Mouse (Mus musculus) CD4-positive, CD25-positive, alpha-beta regulatory T cell, adult 2 months (primary cell): Measurements from ENCODE around the gene Ankfy1.

Source experiments
- DNase-seq: peaks from one replicate; pipeline ENCODE4 v3.0.0-alpha.2; 2012; ENCODE audit warnings: low read depth, low spot score

Gene Ankfy1

GRCm38 (mm10) chr11:72795149-72795454 is 105.3 kb downstream of the Ankfy1 start:
- DNase-seq: no peak

DNA sequence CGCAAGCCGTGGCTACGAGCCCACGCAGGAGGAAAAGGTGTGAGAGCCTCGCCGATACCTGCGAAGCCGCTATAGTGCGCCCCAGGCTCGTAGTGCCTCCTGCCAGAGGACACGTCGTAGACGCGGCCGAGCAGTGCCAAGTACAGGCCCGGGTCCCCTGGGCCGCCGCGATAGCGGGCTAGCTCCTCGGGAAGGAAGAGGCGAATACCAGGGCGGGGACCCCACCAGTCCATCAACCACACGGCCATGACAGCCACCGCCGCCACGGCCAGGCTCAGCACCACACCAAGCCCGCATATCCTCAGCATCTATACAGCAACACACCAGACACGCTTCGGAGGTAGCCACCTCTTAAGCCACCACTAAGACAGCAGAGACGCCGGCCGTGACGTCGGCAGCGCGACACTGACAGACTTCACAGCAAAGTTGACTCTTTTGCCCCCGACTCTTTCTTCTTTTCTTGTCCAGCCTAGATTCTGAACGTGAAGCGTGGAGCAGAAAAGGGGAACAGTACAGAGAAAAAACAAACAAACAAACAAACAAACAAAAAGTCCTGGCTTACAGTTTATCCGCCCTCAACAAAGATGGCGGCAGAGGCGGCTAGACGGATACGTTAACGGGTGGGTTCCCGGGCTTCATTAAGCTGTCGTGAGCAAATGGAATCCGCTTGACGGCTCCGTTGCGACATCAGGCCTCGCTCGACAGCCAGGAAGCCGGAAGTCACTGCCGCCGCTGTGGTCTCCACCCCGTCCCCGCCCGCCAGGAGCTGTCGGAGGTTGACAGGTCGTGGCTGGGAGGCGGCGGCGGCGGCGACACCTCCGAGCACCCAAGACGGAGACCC is 105.9 kb downstream of the Ankfy1 start, which contains the start of the genes Cyb5d2 and Zzef1:
Gene Cyb5d2 (minus strand): TSS at position 688 of the 841 bp plus-strand sequence.
Gene Zzef1 (plus strand): TSS at position 772 of the 841 bp plus-strand sequence.
- peak; percentile 98 for DNase-seq

DNA sequence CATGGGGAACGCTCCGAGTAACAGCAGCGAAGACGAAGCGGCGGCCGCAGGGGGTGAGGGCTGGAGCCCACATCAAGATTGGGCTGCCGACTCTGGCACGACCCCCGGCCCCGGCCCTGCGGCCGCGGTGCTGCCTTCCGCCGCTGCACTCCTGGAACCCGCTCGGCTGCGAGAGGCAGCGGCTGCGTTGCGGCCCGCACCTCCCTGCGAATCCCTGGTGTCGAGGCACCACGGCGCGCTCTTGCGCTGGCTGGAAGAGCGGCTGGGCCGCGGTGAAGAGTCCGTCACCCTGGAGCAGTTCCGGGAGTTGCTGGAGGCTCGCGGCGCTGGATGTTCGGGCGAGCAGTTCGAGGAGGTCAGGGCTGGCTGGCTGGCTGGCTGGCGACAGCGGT is 106.5 kb downstream of the Ankfy1 start:
- DNase-seq: no peak

- no peak for DNase-seq
These were observed 107.0 kb downstream of the Ankfy1 start for GRCm38 (mm10) chr11:72796773-72797338.

DNA sequence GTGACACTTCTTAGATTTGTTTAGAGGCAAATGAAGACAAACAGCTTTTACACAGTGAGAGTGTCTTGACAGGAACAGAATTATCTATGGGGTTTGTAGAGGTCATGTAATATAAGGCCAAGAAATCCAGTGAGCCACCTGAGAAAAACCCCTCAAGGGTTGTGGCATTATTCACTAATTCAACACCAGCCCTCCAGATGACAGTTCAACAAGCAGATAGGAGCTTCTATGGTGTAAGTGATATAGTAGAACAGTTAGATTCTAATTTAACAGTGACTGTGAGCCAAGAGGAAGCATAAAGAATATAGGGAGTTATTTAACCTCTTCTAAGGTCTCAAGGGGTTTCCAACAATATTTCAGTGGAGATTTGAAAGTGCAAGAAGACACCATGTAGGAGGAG is 108.3 kb downstream of the Ankfy1 start:
- no peak for DNase-seq

GRCm38 (mm10) chr11:72801182-72801581 is 111.4 kb downstream of the Ankfy1 start:
- DNase-seq: no peak

- DNase-seq: no peak
These were observed 113.2 kb downstream of the Ankfy1 start for GRCm38 (mm10) chr11:72803038-72803437.

- DNase-seq: no peak
These were observed 114.8 kb downstream of the Ankfy1 start for GRCm38 (mm10) chr11:72804586-72804985.

DNA sequence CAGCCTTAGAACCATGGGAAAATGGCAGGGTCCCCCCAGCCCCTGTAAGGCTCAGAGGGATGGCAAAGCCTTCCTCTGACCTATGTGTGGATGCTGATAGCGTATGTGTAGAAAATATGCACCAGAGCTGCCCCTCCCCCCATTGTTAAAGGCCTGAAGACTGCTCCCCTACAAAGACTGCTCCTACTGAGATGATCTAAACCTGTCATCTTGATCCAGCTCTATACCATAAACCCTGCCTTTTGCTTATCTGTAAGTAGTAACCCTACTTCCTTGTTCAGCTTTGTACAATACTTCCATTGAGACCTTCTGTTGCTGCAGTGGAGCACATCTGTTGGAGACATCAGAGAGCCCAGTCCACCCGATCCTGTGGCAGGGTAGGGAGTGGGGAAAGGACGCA is 115.4 kb downstream of the Ankfy1 start:
- no peak for DNase-seq

DNA sequence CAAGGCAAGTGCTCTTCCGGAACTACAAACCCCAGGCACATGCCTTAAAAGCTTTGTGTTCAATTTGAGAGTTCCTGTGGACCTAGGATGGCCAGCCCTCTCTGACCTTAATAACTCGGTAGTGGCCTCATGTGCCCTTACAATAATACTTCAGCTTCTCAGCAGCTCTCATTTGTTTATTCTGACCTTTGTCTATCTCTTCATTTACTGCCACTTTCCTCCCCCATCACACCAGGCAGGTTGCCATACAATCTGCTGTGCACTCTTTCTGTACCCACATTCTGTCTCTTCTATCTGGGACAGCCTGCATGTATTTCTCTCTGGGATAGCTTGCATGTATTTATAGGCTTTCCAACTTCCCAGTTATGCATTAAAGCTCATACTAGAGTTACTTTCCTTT is 116.8 kb downstream of the Ankfy1 start:
- DNase-seq: no peak

DNA sequence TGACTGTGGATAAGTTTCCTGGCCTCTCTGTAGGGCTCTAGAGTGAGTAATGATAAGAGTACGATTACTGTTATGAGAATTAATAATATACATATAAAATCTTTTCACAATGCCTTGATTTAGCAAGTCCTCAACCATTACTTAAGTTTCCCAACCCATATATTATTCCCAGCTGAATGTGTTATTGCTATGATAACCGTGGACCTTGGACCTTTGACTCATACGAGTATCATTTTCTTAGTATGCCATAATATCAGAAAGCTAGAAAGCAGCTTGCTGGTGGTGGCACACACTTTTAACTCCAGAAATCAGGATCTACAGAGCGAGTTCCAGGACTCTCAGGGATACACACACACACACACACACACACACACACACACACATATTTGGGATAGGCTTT is 118.2 kb downstream of the Ankfy1 start:
- no peak for DNase-seq

DNA sequence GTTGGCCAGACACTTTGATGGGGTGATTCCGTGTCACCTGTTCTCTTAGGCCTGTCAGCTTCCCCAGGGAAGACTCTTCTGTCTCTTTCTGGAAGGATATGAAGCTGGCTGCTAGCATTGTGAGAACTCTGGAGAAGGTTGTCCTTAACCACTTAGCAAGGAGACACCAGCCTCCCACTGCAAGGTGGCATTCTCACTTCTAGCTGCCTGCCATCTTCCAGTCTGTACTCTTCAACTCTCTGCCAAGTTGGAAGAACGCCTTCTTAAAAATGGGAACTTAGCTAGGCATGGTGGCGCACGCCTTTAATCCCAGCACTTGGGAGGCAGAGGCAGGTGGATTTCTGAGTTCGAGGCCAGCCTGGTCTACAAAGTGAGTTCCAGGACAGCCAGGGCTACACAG is 123.9 kb downstream of the Ankfy1 start:
- no peak for DNase-seq

GRCm38 (mm10) chr11:72814188-72814587 is 124.4 kb downstream of the Ankfy1 start:
- DNase-seq: peak; percentile 47

DNA sequence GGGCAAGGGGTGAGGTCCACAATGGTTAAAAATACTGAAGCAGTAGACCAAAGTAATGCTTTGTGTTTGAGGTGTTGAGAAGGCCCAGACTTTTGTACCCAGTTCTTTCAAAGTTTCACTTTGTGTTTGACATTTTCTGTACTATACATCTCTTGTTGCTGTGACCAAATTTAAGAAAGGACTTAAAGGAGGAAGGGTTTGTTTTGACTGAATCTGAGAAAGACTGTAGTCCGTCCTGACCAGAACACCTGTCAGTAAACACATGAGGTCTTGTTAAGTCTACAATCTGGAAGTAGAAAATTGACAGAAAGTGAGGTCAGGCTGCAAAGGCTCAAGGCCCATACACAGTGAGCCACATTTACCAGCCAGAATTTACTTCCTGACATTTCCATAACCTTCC is 127.1 kb downstream of the Ankfy1 start:
- no peak for DNase-seq

GRCm38 (mm10) chr11:72818067-72818466 is 128.3 kb downstream of the Ankfy1 start:
- no peak for DNase-seq

DNA sequence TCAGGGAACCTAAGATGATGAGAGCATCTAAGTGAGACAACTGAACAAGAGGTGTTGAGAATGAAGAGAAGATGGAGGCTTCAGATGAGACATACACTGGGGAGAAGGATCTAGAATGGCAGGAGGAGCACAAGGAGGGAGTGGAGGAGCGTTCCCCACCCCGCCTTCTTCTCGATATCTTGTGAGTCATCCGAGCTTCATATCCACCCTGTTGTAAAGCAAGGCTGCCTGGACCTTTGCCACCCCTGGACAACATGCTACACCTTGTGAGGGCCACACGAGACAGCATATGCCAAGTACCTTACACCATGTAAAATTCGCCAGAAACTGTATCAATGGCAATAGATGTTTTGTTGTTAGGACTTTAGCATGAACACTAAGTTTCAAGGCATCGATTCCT is 131.2 kb downstream of the Ankfy1 start:
- no peak for DNase-seq
